Mouse (Mus musculus): Measurements from ENCODE around the gene Mkks. TPM values are rescaled to one million over a fixed set of nuclear protein-coding genes. Genes with fewer than 3 reads are reported as not detected.

Mkks gene
- polyA plus RNA-seq (2015; fragmentation: Nextera tagmentation; extraction: Ambion mirVana): 25.3 and 26.2 TPM in 2 replicates

- Histone ChIP-seq H3K9me3 (ENCODE audit: control insufficient read depth) (no peaks in the 10 kb centered on the region), H3K27ac (ENCODE audit: low read depth, low read length) (peak within 1 kb of the TSS; percentile 92), H3K4me1 (replicated peaks; ENCODE audit: control insufficient read depth, insufficient read depth, low read length) (no peaks in the 10 kb centered on the region), H3K9ac (ENCODE audit: low read depth, low read length) (peak within 1 kb of the TSS; percentile 76), H3K4me2 (replicated peaks; ENCODE audit: low read depth) (peak within 1 kb of the TSS; percentile 63), H3K4me3 (ENCODE audit: low read depth, low read length) (peak within 1 kb of the TSS; percentile 73), H3K27me3 (replicated peaks; ENCODE audit: control insufficient read depth, insufficient read depth, low read length) (no peaks in the 10 kb centered on the region), H3K36me3 (ENCODE audit: control insufficient read depth, insufficient read depth) (no peaks in the 10 kb centered on the region)
- peak; percentile 16; the same call in 1 of the 2 replicates for TF ChIP-seq CTCF (IDR thresholded peaks at IDR 0.05; ENCODE audit: low read depth)
- under 1% methylated on average over 49 of the region's 49 CpGs for WGBS
- ATAC-seq: peak; percentile 94
Measured at GRCm38 (mm10) chr2:136891068-136891950, at the start of gene Mkks, which contains the start of the genes Slx4ip and AL731706.1. Gene Mkks, minus strand, starts transcription at chr2:136891389. Gene Slx4ip, plus strand, starts transcription at chr2:136891218. Gene AL731706.1, minus strand, starts transcription at chr2:136891389.

- Histone ChIP-seq H3K27me3 (replicated peaks; ENCODE audit: control insufficient read depth, insufficient read depth, low read length) (no peaks in the 10 kb centered on the region), H3K9me3 (ENCODE audit: control insufficient read depth) (no peaks in the 10 kb centered on the region), H3K36me3 (ENCODE audit: control insufficient read depth, insufficient read depth) (no peaks in the 10 kb centered on the region), H3K27ac (ENCODE audit: low read depth, low read length) (no peak overlapping the region), H3K9ac (ENCODE audit: low read depth, low read length) (no peak overlapping the region), H3K4me2 (replicated peaks; ENCODE audit: low read depth) (no peak overlapping the region), H3K4me1 (replicated peaks; ENCODE audit: control insufficient read depth, insufficient read depth, low read length) (no peaks in the 10 kb centered on the region), H3K4me3 (ENCODE audit: low read depth, low read length) (no peak overlapping the region)
- no peak for TF ChIP-seq CTCF (IDR thresholded peaks at IDR 0.05; ENCODE audit: low read depth)
- ATAC-seq: no peak
- WGBS: 95% methylated on average over 1 of the region's 1 CpGs
Measured at GRCm38 (mm10) chr2:136938249-136938648, 47.1 kb upstream of the Mkks start.

- Histone ChIP-seq H3K27ac (ENCODE audit: low read depth, low read length) (no peak overlapping the region), H3K9ac (ENCODE audit: low read depth, low read length) (no peak overlapping the region), H3K27me3 (replicated peaks; ENCODE audit: control insufficient read depth, insufficient read depth, low read length) (no peaks in the 10 kb centered on the region), H3K4me2 (replicated peaks; ENCODE audit: low read depth) (no peak overlapping the region), H3K9me3 (ENCODE audit: control insufficient read depth) (no peaks in the 10 kb centered on the region), H3K36me3 (ENCODE audit: control insufficient read depth, insufficient read depth) (no peaks in the 10 kb centered on the region), H3K4me3 (ENCODE audit: low read depth, low read length) (no peak overlapping the region), H3K4me1 (replicated peaks; ENCODE audit: control insufficient read depth, insufficient read depth, low read length) (no peaks in the 10 kb centered on the region)
- whole genome bisulfite sequencing: 84% methylated on average over 4 of the region's 4 CpGs
- no peak for TF ChIP-seq CTCF (IDR thresholded peaks at IDR 0.05; ENCODE audit: low read depth)
- ATAC-seq: no peak
Measured at GRCm38 (mm10) chr2:136936391-136937288, 45.5 kb upstream of the Mkks start.

GRCm38 (mm10) chr2:136921003-136921408, 29.8 kb upstream of the Mkks start:
- Histone ChIP-seq H3K36me3 (ENCODE audit: control insufficient read depth, insufficient read depth) (no peaks in the 10 kb centered on the region), H3K4me1 (replicated peaks; ENCODE audit: control insufficient read depth, insufficient read depth, low read length) (peaks cover 3% of the 10 kb centered on the region), H3K4me3 (ENCODE audit: low read depth, low read length) (no peak overlapping the region), H3K27ac (ENCODE audit: low read depth, low read length) (0 out of 2 replicates have a peak overlapping the region, but pooled peaks have one; percentile 16), H3K9ac (ENCODE audit: low read depth, low read length) (no peak overlapping the region), H3K4me2 (replicated peaks; ENCODE audit: low read depth) (peak overlapping the region; percentile 43; the same call in 1 of the 2 replicates), H3K9me3 (ENCODE audit: control insufficient read depth) (no peaks in the 10 kb centered on the region), H3K27me3 (replicated peaks; ENCODE audit: control insufficient read depth, insufficient read depth, low read length) (no peaks in the 10 kb centered on the region)
- no peak for TF ChIP-seq CTCF (IDR thresholded peaks at IDR 0.05; ENCODE audit: low read depth)
- whole genome bisulfite sequencing: 29% methylated on average over 4 of the region's 4 CpGs
- ATAC-seq: peak; percentile 94

- peak; percentile 94 for ATAC-seq
- Histone ChIP-seq H3K4me3 (ENCODE audit: low read depth, low read length) (no peak overlapping the region), H3K36me3 (ENCODE audit: control insufficient read depth, insufficient read depth) (no peaks in the 10 kb centered on the region), H3K27me3 (replicated peaks; ENCODE audit: control insufficient read depth, insufficient read depth, low read length) (no peaks in the 10 kb centered on the region), H3K27ac (ENCODE audit: low read depth, low read length) (peak overlapping the region; percentile 37; the same call in 1 of the 2 replicates), H3K9me3 (ENCODE audit: control insufficient read depth) (no peaks in the 10 kb centered on the region), H3K9ac (ENCODE audit: low read depth, low read length) (no peak overlapping the region), H3K4me2 (replicated peaks; ENCODE audit: low read depth) (no peak overlapping the region), H3K4me1 (replicated peaks; ENCODE audit: control insufficient read depth, insufficient read depth, low read length) (peaks cover 3% of the 10 kb centered on the region)
- WGBS: 32% methylated on average over 3 of the region's 3 CpGs
- TF ChIP-seq CTCF (IDR thresholded peaks at IDR 0.05; ENCODE audit: low read depth): no peak
Measured at GRCm38 (mm10) chr2:136920257-136920993, 29.2 kb upstream of the Mkks start.

Data from intestine, postnatal 0 days (tissue).